Mouse (Mus musculus): ENCODE results near the gene Ubl7. TPM values are rescaled to one million over a fixed set of nuclear protein-coding genes. Genes with fewer than 3 reads are reported as not detected.

The Ubl7 gene
- total and polyA plus RNA-seq, 3 experiments: 22.7 to 89.6 TPM; not detected in 1

DNA sequence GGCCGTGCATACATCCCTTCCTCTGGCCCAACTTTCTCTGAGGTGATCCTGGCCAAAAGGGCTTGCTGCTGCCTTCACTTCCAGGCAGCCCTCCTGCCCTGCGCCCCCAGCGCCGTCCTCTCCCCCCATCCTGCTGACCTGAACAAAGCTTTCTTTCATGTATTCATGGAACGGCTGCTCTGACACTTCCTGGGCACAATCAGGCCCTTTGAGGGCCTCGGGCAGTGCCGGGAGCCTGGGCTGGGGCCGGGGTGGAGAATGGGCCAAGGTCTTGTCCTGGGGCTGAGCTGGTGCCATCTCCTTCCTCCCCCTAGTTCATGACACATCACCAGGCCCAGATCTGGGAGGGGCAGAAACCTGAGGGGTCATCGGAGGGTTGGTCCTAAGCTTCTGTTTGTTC, 39.7 kb downstream of the Ubl7 start:
- Histone ChIP-seq H3K9me3 (replicated peaks; ENCODE audit: insufficient read depth, low read length) (no peaks in the 10 kb centered on the region), H3K4me1 (ENCODE audit: control insufficient read depth in 1 of 2, insufficient read depth in 2 of 2, low read length in 2 of 2) (no peaks in the 10 kb centered on the region), H3K36me3 (ENCODE audit: control insufficient read depth in 1 of 2, insufficient read depth in 2 of 2, low read length in 2 of 2) (no peaks in the 10 kb centered on the region), H3K9ac (ENCODE audit: control insufficient read depth, low read depth, low read length, poor library complexity, severe bottlenecking) (no peak overlapping the region), H3K79me2 (ENCODE audit: control insufficient read depth, insufficient read depth, low read length, poor library complexity) (no peaks in the 10 kb centered on the region), H3K4me3 (ENCODE audit: control insufficient read depth in 1 of 2, insufficient read depth in 1 of 2, low read depth in 2 of 2, low read length in 2 of 2) (no peak overlapping the region), H3K27me3 (ENCODE audit: control insufficient read depth in 1 of 2, insufficient read depth in 2 of 2, low read length in 2 of 2) (peaks cover 0 to 6% of the 10 kb centered on the region in 2 experiments; a peak in 2 of 4 replicates), H3K27ac (ENCODE audit: control insufficient read depth, low read depth, low read length) (no peak overlapping the region)
- DNase-seq (ENCODE audit: low read depth, low spot score): no peak
- no peak for TF ChIP-seq POLR2AphosphoS5 (IDR thresholded peaks at IDR 0.05; ENCODE audit: borderline replicate concordance, low read depth, low read length)
- TF ChIP-seq MEF2A (IDR thresholded peaks at IDR 0.05; ENCODE audit: extremely low read depth, insufficient replicate concordance, low read depth, low read length, poor library complexity, severe bottlenecking): no peak
- TF ChIP-seq POLR2A (IDR thresholded peaks at IDR 0.05; ENCODE audit: control insufficient read depth in 1 of 2, insufficient read depth in 1 of 2, low read depth in 1 of 2, low read length in 2 of 2, poor library complexity in 1 of 2): no peak
- TF ChIP-seq JUND (IDR thresholded peaks at IDR 0.05; ENCODE audit: low read depth, low read length): no peak
- TF ChIP-seq MAFK (IDR thresholded peaks at IDR 0.05; ENCODE audit: borderline replicate concordance, low read depth, low read length): no peak
- TF ChIP-seq SMC3 (IDR thresholded peaks at IDR 0.05; ENCODE audit: low read depth, low read length): no peak
- TF ChIP-seq ETS1 (IDR thresholded peaks at IDR 0.05; ENCODE audit: low read depth, low read length): no peak
- TF ChIP-seq NELFE (IDR thresholded peaks at IDR 0.05; ENCODE audit: low read depth, low read length): no peak
- TF ChIP-seq POLR2AphosphoS2 (IDR thresholded peaks at IDR 0.05; ENCODE audit: low read length): no peak
- no peak for TF ChIP-seq MAX (IDR thresholded peaks at IDR 0.05; ENCODE audit: low read length)
- TF ChIP-seq CHD2 (IDR thresholded peaks at IDR 0.05; ENCODE audit: low read length): no peak
- no peak for TF ChIP-seq TBP (IDR thresholded peaks at IDR 0.05; ENCODE audit: low read depth, low read length)
- TF ChIP-seq CHD1 (IDR thresholded peaks at IDR 0.05; ENCODE audit: low read depth, low read length): no peak
- no peak for TF ChIP-seq MYC (IDR thresholded peaks at IDR 0.05; ENCODE audit: low read depth, low read length)
- TF ChIP-seq CTCF (IDR thresholded peaks at IDR 0.05 in 2 of 3, conservative IDR thresholded peaks at IDR 0.05 in 1 of 3; ENCODE audit: control insufficient read depth in 1 of 3, insufficient read depth in 1 of 3, low read depth in 2 of 3, low read length in 3 of 3, poor library complexity in 1 of 3, severe bottlenecking in 1 of 3): no peak
- TF ChIP-seq USF2 (IDR thresholded peaks at IDR 0.05; ENCODE audit: borderline replicate concordance in 1 of 2, insufficient read depth in 1 of 2, low read depth in 1 of 2, low read length in 2 of 2): no peak
- no peak for TF ChIP-seq SIN3A (IDR thresholded peaks at IDR 0.05; ENCODE audit: low read length)

DNA sequence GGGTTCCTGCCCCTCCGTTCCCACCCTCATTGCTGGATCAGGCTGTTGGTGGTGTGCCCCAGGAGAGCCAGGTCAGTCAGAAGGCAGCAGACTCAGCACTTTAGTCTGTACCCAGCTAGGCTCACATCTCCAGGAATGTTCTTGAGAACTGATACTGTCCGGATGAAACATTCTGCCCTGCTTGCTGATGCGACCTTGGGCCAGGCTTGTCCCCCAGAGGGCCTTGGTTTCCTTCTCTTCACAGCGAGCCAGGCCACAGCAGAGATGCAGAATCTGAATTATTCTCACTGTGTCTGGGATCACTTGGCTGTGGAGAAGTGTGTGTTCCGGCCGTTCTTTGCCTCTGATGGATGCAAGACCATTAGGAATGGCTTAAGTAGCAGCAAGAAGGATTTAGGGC, 41.2 kb downstream of the Ubl7 start:
- Histone ChIP-seq H3K36me3 (ENCODE audit: control insufficient read depth in 1 of 2, insufficient read depth in 2 of 2, low read length in 2 of 2) (no peaks in the 10 kb centered on the region), H3K79me2 (ENCODE audit: control insufficient read depth, insufficient read depth, low read length, poor library complexity) (no peaks in the 10 kb centered on the region), H3K27ac (ENCODE audit: control insufficient read depth, low read depth, low read length) (no peak overlapping the region), H3K4me3 (ENCODE audit: control insufficient read depth in 1 of 2, insufficient read depth in 1 of 2, low read depth in 2 of 2, low read length in 2 of 2) (no peak overlapping the region), H3K9me3 (replicated peaks; ENCODE audit: insufficient read depth, low read length) (no peaks in the 10 kb centered on the region), H3K4me1 (ENCODE audit: control insufficient read depth in 1 of 2, insufficient read depth in 2 of 2, low read length in 2 of 2) (no peaks in the 10 kb centered on the region), H3K27me3 (ENCODE audit: control insufficient read depth in 1 of 2, insufficient read depth in 2 of 2, low read length in 2 of 2) (peaks cover 0 to 5% of the 10 kb centered on the region in 2 experiments; a peak in 2 of 4 replicates), H3K9ac (ENCODE audit: control insufficient read depth, low read depth, low read length, poor library complexity, severe bottlenecking) (no peak overlapping the region)
- no peak for DNase-seq (ENCODE audit: low read depth, low spot score)
- TF ChIP-seq MAFK (IDR thresholded peaks at IDR 0.05; ENCODE audit: borderline replicate concordance, low read depth, low read length) (no peak), ETS1 (IDR thresholded peaks at IDR 0.05; ENCODE audit: low read depth, low read length) (no peak), ZC3H11A (IDR thresholded peaks at IDR 0.05; ENCODE audit: low read depth, low read length) (no peak), E2F4 (IDR thresholded peaks at IDR 0.05; ENCODE audit: borderline replicate concordance, low read depth, low read length) (no peak), GATA1 (IDR thresholded peaks at IDR 0.05; ENCODE audit: low read depth, low read length) (no peak), HCFC1 (IDR thresholded peaks at IDR 0.05; ENCODE audit: low read depth, low read length) (no peak), MEF2A (IDR thresholded peaks at IDR 0.05; ENCODE audit: extremely low read depth, insufficient replicate concordance, low read depth, low read length, poor library complexity, severe bottlenecking) (no peak), GABPA (IDR thresholded peaks at IDR 0.05; ENCODE audit: low read depth, low read length) (no peak), MAX (IDR thresholded peaks at IDR 0.05; ENCODE audit: low read length) (no peak), JUND (IDR thresholded peaks at IDR 0.05; ENCODE audit: low read depth, low read length) (no peak), EP300 (IDR thresholded peaks at IDR 0.05; ENCODE audit: low read depth in 1 of 2, low read length in 2 of 2) (no peak), ZKSCAN1 (IDR thresholded peaks at IDR 0.05; ENCODE audit: low read depth, low read length) (no peak), MYC (IDR thresholded peaks at IDR 0.05; ENCODE audit: low read depth, low read length) (no peak)

Measured in MEL (cell line).